Mouse (Mus musculus) effector memory CD4-positive, alpha-beta T cell, adult 7 months (primary cell): Measurements from ENCODE around the gene Catsperd. TPM values are rescaled to one million over a fixed set of nuclear protein-coding genes. Genes with fewer than 3 reads are reported as not detected.

ENCODE experiments used
- polyA plus RNA-seq: library from polyadenylated mRNA; unstranded; fragments of 100-300 nt; shearing (Covaris generic); gene quantifications from one replicate; pipeline ENCODE4 v1.2.1, GENCODE M21; 2017

Catsperd gene
- polyA plus RNA-seq, result 0.44 TPM

GRCm38 (mm10) chr17:56627530-56628277 lies at the start of gene Catsperd:
Gene Catsperd, plus strand, starts transcription at chr17:56628143.

DNA sequence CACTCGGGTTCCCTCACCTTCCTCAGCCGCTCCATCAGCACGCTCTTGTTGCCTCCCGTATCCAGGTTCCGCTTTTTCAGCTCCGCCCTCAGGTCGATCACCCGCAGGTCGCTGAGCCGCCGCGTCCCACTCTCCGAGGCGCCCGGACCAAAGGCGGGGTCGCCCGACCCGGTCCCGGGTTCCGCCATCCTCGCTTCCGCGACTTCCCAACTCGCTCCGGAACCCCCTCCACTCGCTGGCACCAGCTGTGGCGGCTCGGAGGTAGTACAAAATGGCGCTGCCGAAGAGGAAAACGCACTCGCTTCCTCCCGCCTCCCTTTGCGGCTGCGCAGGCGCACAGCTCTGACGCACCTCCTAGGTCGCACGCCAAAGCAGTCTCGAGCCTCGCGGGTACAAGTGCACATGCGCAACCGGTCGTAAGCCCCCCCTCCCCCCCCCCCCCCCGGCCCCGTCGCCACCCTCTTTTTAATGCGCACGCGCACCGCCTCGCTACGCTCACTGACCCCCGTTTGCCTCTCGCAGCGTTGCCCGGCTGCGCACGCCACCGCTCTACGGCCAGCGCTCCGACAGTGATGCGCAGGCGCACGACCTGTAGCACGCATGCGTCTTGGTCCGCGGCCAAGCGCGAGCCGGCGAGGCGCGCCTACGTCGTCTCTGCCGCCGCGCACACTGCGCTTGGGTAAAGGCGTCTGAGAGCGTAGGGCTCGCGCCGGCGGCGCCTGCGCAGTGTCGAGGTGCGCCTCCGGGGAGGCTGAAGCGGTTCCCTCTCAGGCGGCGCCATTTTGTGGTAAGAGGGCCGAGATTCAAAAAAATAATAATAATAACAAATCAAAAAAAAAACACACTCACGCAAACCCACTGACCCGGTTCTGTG lies 43.4 kb upstream of the Catsperd start, which contains the start of the genes Safb2 and Safb:
Safb2 (minus strand) TSS at position 329 of the 874 bp plus-strand sequence.
Safb (plus strand) TSS at position 569 of the 874 bp plus-strand sequence.

GRCm38 (mm10) chr17:56609452-56610171 lies 18.3 kb upstream of the Catsperd start, which contains the start of gene 2410015M20Rik:
Gene 2410015M20Rik, minus strand, starts transcription at chr17:56609771.

DNA sequence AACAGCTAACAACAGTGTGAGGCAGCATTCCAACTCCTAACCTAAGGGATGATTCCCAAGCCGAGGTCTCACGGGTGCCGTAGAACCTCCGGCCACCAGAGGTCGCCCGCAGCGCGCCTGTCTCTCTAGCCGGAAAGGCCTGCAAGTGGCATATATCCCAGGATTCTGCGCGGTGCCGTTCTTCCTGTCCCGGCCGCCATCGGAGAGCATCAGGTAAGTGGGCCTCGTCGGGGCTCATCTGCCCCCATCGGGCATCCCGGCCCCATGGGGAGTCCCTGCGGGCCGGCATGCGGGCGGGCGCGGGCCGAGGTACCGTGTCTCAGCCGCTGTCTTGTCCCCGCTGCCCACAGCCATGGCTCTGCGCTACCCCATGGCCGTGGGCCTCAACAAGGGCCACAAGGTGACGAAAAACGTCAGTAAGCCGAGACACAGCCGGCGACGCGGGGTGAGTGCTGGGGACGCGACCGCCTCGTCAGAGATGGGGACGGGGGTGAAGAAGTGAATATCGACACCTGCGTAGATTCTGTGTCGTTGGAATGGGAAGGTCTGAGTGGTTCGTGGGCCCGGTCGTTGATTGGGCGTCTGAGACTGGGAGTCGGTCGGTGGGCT lies 14.6 kb upstream of the Catsperd start, which contains the start of gene Rpl36:
Rpl36 (plus strand) TSS at position 181 of the 609 bp plus-strand sequence.

DNA sequence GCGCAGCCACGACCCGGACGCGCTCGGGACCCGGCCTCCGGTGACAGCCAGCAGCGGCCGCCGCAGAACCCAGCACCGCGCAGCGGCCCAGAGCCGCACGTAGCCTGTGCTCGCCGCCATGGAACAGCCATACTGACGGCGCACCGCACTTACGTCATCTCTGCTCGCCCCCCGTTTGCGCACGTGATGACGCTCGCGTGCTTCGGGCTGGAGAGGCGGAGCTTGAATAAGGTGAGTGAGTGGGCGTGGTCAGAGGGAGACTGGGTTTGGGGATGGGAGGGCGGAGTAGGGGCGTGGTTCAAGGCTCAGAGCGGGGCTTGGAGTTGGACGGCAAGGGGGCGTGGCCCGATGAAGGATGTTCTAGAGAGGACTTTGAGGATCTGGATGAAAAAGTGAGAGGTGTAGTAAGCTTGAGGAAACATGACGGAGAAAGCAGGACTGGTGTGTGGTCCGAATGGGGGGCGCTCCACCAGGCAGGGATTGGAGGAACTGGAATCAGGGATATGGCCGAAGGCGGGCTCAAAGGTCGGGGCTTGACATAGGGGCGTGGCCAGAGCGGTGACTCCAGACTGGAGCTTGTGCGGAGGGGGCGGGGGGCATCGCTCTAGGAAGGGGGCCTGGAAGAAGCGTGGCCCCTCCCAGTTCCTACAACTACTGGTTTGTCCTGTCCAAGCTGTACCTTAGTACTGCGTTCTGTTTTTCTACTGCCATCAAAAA lies 1.0 kb upstream of the Catsperd start, which contains the start of gene Lonp1:
Lonp1 (minus strand) TSS at position 134 of the 717 bp plus-strand sequence.

GRCm38 (mm10) chr17:56672941-56673646 lies 45.2 kb downstream of the Catsperd start, which contains the start of gene Ranbp3:
Gene Ranbp3, plus strand, starts transcription at chr17:56673294.

Other genes with a start within 250 kb of the Catsperd start
- gene Ptprs, start 151.7 kb upstream of the Catsperd start, polyA plus RNA-seq, result 2.5 TPM
- not detected for gene Znrf4, start 115.7 kb upstream of the Catsperd start, polyA plus RNA-seq
- not detected for gene Gm20219, start 73.8 kb upstream of the Catsperd start, polyA plus RNA-seq
- 195 TPM for gene Safb2, start 43.6 kb upstream of the Catsperd start, polyA plus RNA-seq
- 186 TPM for gene Safb, start 43.3 kb upstream of the Catsperd start, polyA plus RNA-seq
- 134 TPM for gene 2410015M20Rik, start 18.4 kb upstream of the Catsperd start, polyA plus RNA-seq
- gene Rpl36, start 14.7 kb upstream of the Catsperd start, polyA plus RNA-seq, result 1,929 TPM
- 49.1 TPM for gene Lonp1, start 1.3 kb upstream of the Catsperd start, polyA plus RNA-seq
- gene Ranbp3, start 45.2 kb downstream of the Catsperd start, polyA plus RNA-seq, result 71.1 TPM
- 151 TPM for gene Ndufa11, start 89.6 kb downstream of the Catsperd start, polyA plus RNA-seq
- gene Vmac, start 89.9 kb downstream of the Catsperd start, polyA plus RNA-seq, result 12.2 TPM
- gene Nrtn, start 129.4 kb downstream of the Catsperd start, polyA plus RNA-seq, result not detected
- gene Dus3l, start 136.6 kb downstream of the Catsperd start, polyA plus RNA-seq, result 51.8 TPM
- gene Prr22, start 142.1 kb downstream of the Catsperd start, polyA plus RNA-seq, result 0.28 TPM
- 1.6 TPM for gene Rfx2, start 202.9 kb downstream of the Catsperd start, polyA plus RNA-seq
- 0.15 TPM for gene Acsbg2, start 246.3 kb downstream of the Catsperd start, polyA plus RNA-seq
- 0.41 TPM for gene 1700061G19Rik, start 247.3 kb downstream of the Catsperd start, polyA plus RNA-seq